Mouse (Mus musculus): ENCODE measurements around the gene Catsper3. TPM values are rescaled to one million over a fixed set of nuclear protein-coding genes. Genes with fewer than 3 reads are reported as not detected.
A peak's percentile ranks its signal among the peaks of the same experiment; 100 is the strongest.

The Catsper3 gene
- total RNA-seq, 2 experiments from 2014 or later = 0.21 TPM; not detected in 1

GRCm38 (mm10) chr13:55826796-55827678 lies 42.7 kb downstream of the Catsper3 start:
- DNase-seq = no peak

GRCm38 (mm10) chr13:55827679-55828140 lies 43.3 kb downstream of the Catsper3 start:
- DNase-seq = no peak

GRCm38 (mm10) chr13:55828141-55829017 lies 44.0 kb downstream of the Catsper3 start:
- peak; percentile 9 for DNase-seq

GRCm38 (mm10) chr13:55829018-55829655 lies 44.8 kb downstream of the Catsper3 start:
- DNase-seq = no peak

GRCm38 (mm10) chr13:55830081-55830832 lies 45.9 kb downstream of the Catsper3 start:
- peak; percentile 20 for DNase-seq

- no peak for DNase-seq
These were observed 46.7 kb downstream of the Catsper3 start for GRCm38 (mm10) chr13:55830833-55831721.

GRCm38 (mm10) chr13:55831722-55832160 lies 47.4 kb downstream of the Catsper3 start:
- DNase-seq = no peak

GRCm38 (mm10) chr13:55832602-55833001 lies 48.2 kb downstream of the Catsper3 start:
- DNase-seq = no peak

GRCm38 (mm10) chr13:55833921-55834320 lies 49.6 kb downstream of the Catsper3 start:
- DNase-seq = no peak

GRCm38 (mm10) chr13:55834667-55835066 lies 50.3 kb downstream of the Catsper3 start:
- no peak for DNase-seq

GRCm38 (mm10) chr13:55835548-55836097 lies 51.3 kb downstream of the Catsper3 start:
- DNase-seq = no peak

- no peak for DNase-seq
These were observed 51.8 kb downstream of the Catsper3 start, which contains the start of gene Pitx1 for GRCm38 (mm10) chr13:55836142-55836625. TSS of gene Pitx1 (minus strand) at chr13:55836192.

- DNase-seq = no peak
These were observed 52.7 kb downstream of the Catsper3 start for GRCm38 (mm10) chr13:55836786-55837780.

GRCm38 (mm10) chr13:55840223-55840622 lies 55.9 kb downstream of the Catsper3 start:
- no peak for DNase-seq

- no peak for DNase-seq
These were observed 59.3 kb downstream of the Catsper3 start for GRCm38 (mm10) chr13:55843700-55844099.

- DNase-seq = no peak
These were observed 63.4 kb downstream of the Catsper3 start for GRCm38 (mm10) chr13:55847805-55848204.

GRCm38 (mm10) chr13:55848604-55849190 lies 64.3 kb downstream of the Catsper3 start:
- no peak for DNase-seq

GRCm38 (mm10) chr13:55850726-55851125 lies 66.4 kb downstream of the Catsper3 start:
- DNase-seq = no peak

All from adrenal gland, postnatal 10 days (tissue).